Mouse (Mus musculus) C2C12 (cell line): ENCODE results near the gene Ndufs1.

Source experiments
- CEBPB ChIP-seq: IDR thresholded peaks from one replicate; pipeline ENCODE4 v1.6.1; 2011; ENCODE audit warnings: low read depth, mild to moderate bottlenecking, control low read depth, moderate library complexity
- CTCF ChIP-seq: IDR thresholded peaks from one replicate; pipeline ENCODE4 v1.5.1; 2011; ENCODE audit not compliant: control insufficient read depth, insufficient read depth, insufficient read length
- MAX ChIP-seq: IDR thresholded peaks from one replicate; pipeline ENCODE4 v1.6.1; 2011; ENCODE audit warnings: mild to moderate bottlenecking, control low read depth
- MYOD1 ChIP-seq: IDR thresholded peaks from one replicate; pipeline ENCODE4 v1.6.1; 2011; ENCODE audit warnings: low read depth; ENCODE audit not compliant: control insufficient read depth, insufficient read length
- USF1 ChIP-seq: IDR thresholded peaks from one replicate; pipeline ENCODE4 v1.6.1; 2011; ENCODE audit warnings: low read depth, mild to moderate bottlenecking, control low read depth, moderate library complexity

GRCm38 (mm10) chr1:63225890-63226289 is 49.3 kb upstream of the Ndufs1 start:
- TF ChIP-seq USF1 (no peak), CTCF (no peak), CEBPB (no peak), MAX (no peak), MYOD1 (no peak)
